Mouse (Mus musculus) CH12.LX (cell line): Measurements from ENCODE around the gene Zfp93.

Experiments used
- BHLHE40 ChIP-seq: IDR thresholded peaks from 2 replicates; pipeline ENCODE4 v1.6.1; 2011; ENCODE audit warnings: mild to moderate bottlenecking, low read depth, low read length, improper control_type of control experiment
- CHD2 ChIP-seq: IDR thresholded peaks from 2 replicates; pipeline ENCODE4 v1.6.1; 2011; ENCODE audit warnings: low read length, improper control_type of control experiment
- CTCF ChIP-seq, 2 experiments: IDR thresholded peaks in 1 of 2; conservative IDR thresholded peaks in 1 of 2; 2 replicates each; pipeline ENCODE4 v1.5.1; 2011 to 2012; ENCODE audit warnings: low read depth in 2 of 2, low read length in 2 of 2, improper control_type of control experiment in 1 of 2, inconsistent platforms in 1 of 2, mild to moderate bottlenecking in 1 of 2, moderate library complexity in 1 of 2
- E2F4 ChIP-seq: IDR thresholded peaks from 2 replicates; pipeline ENCODE4 v1.6.1; 2011; ENCODE audit warnings: low read depth, low read length, improper control_type of control experiment; ENCODE audit not compliant: insufficient replicate concordance
- EP300 ChIP-seq: IDR thresholded peaks from 2 replicates; pipeline ENCODE4 v1.6.1; 2011; ENCODE audit warnings: low read length, improper control_type of control experiment
- GABPA ChIP-seq: IDR thresholded peaks from 2 replicates; pipeline ENCODE4 v1.6.1; 2012; ENCODE audit warnings: low read depth, low read length, improper control_type of control experiment, inconsistent platforms; ENCODE audit not compliant: insufficient replicate concordance
- MYC ChIP-seq: IDR thresholded peaks from 2 replicates; pipeline ENCODE4 v1.6.1; 2011; ENCODE audit warnings: low read depth, mild to moderate bottlenecking, improper control_type of control experiment, low read length
- NELFE ChIP-seq: IDR thresholded peaks from 2 replicates; pipeline ENCODE4 v1.6.1; 2011; ENCODE audit warnings: low read depth, low read length, improper control_type of control experiment
- PAX5 ChIP-seq: IDR thresholded peaks from 2 replicates; pipeline ENCODE4 v1.6.1; 2012; ENCODE audit warnings: low read length, inconsistent platforms, mixed read lengths
- SMC3 ChIP-seq: IDR thresholded peaks from 2 replicates; pipeline ENCODE4 v1.6.1; 2011; ENCODE audit warnings: low read depth, low read length, improper control_type of control experiment
- UBTF ChIP-seq: IDR thresholded peaks from 2 replicates; pipeline ENCODE4 v1.6.1; 2012; ENCODE audit warnings: low read depth, mild to moderate bottlenecking, inconsistent platforms, low read length, improper control_type of control experiment, moderate library complexity
- ZMIZ1 ChIP-seq: IDR thresholded peaks from 2 replicates; pipeline ENCODE4 v1.6.1; 2012; ENCODE audit warnings: low read depth, mild to moderate bottlenecking, inconsistent platforms, low read length, improper control_type of control experiment

DNA sequence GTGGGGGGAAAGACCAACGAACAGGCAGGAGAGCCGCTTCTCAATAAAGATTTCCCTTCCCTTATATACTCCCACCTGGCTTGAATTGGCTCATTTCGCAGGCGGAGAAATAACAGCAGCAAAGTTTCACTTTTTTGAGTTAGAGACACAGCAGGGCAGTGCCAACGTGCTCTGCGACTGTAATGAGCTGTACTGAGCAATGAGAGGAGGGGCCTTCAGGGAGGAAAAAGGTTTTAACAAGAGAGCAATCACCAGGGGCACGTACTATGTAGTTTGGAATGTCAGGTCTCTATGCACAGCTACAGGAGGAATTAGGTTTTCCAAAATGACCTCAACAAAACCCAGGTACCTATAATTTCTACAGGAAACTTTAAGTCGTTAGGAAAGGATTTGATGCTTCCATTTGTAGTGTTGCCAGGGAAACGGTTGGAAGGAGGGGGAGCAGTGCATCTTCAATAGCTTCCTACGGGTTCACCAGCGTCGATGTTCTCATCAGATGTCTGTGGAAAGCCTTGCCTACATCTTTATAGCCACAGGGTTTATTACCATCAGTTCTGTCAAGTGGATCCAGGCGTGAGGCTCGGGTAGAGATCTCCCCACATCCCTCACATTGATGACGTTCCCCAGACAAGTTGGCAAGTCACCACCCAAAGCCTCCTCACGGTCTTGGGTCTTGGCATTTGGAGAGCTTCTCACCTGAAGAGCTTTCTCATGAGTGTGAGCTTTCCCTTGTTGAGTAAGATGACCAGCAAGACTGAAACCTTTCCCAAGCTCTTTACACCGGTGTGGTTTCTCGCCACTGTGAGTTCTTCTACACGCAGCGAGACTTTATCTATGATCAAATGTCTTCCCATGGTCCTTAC lies 56.3 kb downstream of the Zfp93 start:
- TF ChIP-seq CTCF (conservative IDR thresholded peaks at IDR 0.05 in 1 of 2, IDR thresholded peaks at IDR 0.05 in 1 of 2; ENCODE audit: low read depth in 2 of 2, low read length in 2 of 2) (no peak), BHLHE40 (no peak), EP300 (no peak), CHD2 (no peak), SMC3 (no peak), ZMIZ1 (no peak), UBTF (no peak), PAX5 (no peak), GABPA (no peak), NELFE (no peak), E2F4 (no peak), MYC (no peak)
